Mouse (Mus musculus) C2C12 (cell line): Measurements from ENCODE around the gene Bicra. TPM values are rescaled to one million over a fixed set of nuclear protein-coding genes. Genes with fewer than 3 reads are reported as not detected.

Experiments
- H3K27me3 ChIP-seq: one replicate; pipeline ENCODE4 v1.6.1; 2011; ENCODE audit not compliant: control insufficient read depth, insufficient read depth, insufficient read length
- H3K36me3 ChIP-seq: one replicate; pipeline ENCODE4 v1.6.1; 2011; ENCODE audit not compliant: control insufficient read depth, insufficient read depth
- H3K4me3 ChIP-seq: one replicate; pipeline ENCODE4 v1.5.1; 2011; ENCODE audit warnings: mild to moderate bottlenecking, control low read depth; ENCODE audit not compliant: poor library complexity, insufficient read depth, severe bottlenecking
- H3K79me2 ChIP-seq: one replicate; pipeline ENCODE4 v1.6.1; 2011; ENCODE audit not compliant: control insufficient read depth, insufficient read depth
- H3K79me3 ChIP-seq: one replicate; pipeline ENCODE4 v1.6.1; 2011; ENCODE audit warnings: low read depth, control low read depth
- H3ac ChIP-seq: one replicate; pipeline ENCODE3; 2011; ENCODE audit warnings: low read depth; ENCODE audit not compliant: control insufficient read depth, insufficient read length
- CEBPB ChIP-seq: IDR thresholded peaks from one replicate; pipeline ENCODE4 v1.6.1; 2011; ENCODE audit warnings: low read depth, mild to moderate bottlenecking, control low read depth, moderate library complexity
- CTCF ChIP-seq: IDR thresholded peaks from one replicate; pipeline ENCODE4 v1.5.1; 2011; ENCODE audit not compliant: control insufficient read depth, insufficient read depth, insufficient read length
- FOSL1 ChIP-seq: IDR thresholded peaks from one replicate; pipeline ENCODE4 v1.8.0; 2011; ENCODE audit warnings: mild to moderate bottlenecking, low read length; ENCODE audit not compliant: poor library complexity, insufficient read depth, severe bottlenecking
- MAX ChIP-seq: IDR thresholded peaks from one replicate; pipeline ENCODE4 v1.6.1; 2011; ENCODE audit warnings: mild to moderate bottlenecking, control low read depth
- MYOD1 ChIP-seq: IDR thresholded peaks from one replicate; pipeline ENCODE4 v1.6.1; 2011; ENCODE audit warnings: low read depth; ENCODE audit not compliant: control insufficient read depth, insufficient read length
- MYOG ChIP-seq: IDR thresholded peaks from one replicate; pipeline ENCODE4 v1.6.1; 2011; ENCODE audit not compliant: control insufficient read depth, insufficient read length; ENCODE audit errors: extremely low read depth
- USF1 ChIP-seq: IDR thresholded peaks from one replicate; pipeline ENCODE4 v1.6.1; 2011; ENCODE audit warnings: low read depth, mild to moderate bottlenecking, control low read depth, moderate library complexity
- polyA plus RNA-seq: library from polyadenylated mRNA; unstranded; fragments of >200 nt; fragmentation: generic; extraction: Trizol; gene quantifications from one replicate; pipeline ENCODE4 v1.2.1, GENCODE M21; 2012; ENCODE audit warnings: missing spikeins

The Bicra gene
- polyA plus RNA-seq, 1 experiment = 4.3 TPM

DNA sequence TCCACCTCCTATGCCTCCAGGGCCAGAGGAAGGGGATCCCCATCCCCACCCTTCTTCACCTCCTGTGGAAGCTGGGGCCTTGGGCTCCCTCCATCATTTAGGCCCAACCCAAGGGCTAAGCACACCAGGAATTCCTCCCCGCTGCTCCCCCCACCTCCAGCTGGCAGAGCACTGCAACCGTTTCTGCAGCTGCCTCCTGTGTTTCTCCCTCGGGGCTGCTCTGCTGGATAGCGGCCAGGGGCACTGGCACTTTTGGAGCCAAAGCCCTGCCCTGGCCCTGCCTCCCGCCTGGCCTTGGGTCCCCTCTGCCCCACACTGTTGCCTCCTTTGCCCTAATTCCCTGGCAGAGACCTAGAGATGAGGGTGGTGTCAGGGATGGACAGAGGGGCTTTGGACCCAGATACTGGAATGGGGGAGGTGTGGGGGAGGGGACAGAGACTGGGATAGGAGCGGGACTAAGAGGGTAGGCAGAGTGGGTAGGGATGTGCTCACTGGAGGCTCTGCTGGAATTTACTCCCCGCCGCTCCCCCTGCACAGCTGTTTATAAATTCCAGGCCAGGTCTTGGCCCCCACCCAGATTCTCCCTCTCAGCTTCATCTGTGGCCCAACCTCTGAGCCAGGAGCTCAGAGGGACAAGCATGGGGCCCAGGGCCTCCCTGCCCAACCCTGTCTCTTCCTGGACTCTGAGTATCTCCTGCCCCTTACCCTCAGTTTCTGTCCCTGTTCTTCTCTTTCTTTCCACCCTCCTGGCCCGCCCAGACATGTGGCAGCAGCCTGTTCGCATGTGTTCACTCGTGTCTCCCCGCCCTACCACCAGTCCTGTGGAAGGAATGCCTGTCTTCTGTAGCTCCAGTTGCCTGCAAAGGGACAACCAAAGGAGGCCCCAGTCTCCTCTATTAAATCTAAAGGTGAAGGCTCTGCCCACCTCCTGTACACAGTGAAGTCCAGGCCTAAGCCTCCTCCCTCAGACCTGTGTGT, 85.1 kb downstream of the Bicra start:
- Histone ChIP-seq H3K27me3 (no peaks in the 10 kb centered on the region), H3K4me3 (no peak overlapping the region), H3K79me3 (peaks cover 48% of the 10 kb centered on the region), H3K36me3 (peaks cover 56% of the 10 kb centered on the region), H3ac (peak overlapping the region; percentile 60), H3K79me2 (peaks cover 75% of the 10 kb centered on the region)
- TF ChIP-seq MYOG (no peak), USF1 (no peak), CTCF (no peak), MAX (peak; percentile 15), MYOD1 (peak; percentile 88)

GRCm38 (mm10) chr7:15961798-15962197, 85.9 kb downstream of the Bicra start:
- Histone ChIP-seq H3ac (peak overlapping the region; percentile 16), H3K79me3 (peaks cover 49% of the 10 kb centered on the region), H3K79me2 (peaks cover 73% of the 10 kb centered on the region), H3K27me3 (no peaks in the 10 kb centered on the region), H3K36me3 (peaks cover 64% of the 10 kb centered on the region), H3K4me3 (no peak overlapping the region)
- TF ChIP-seq MYOD1 = no peak
- TF ChIP-seq CTCF = no peak
- TF ChIP-seq USF1 = no peak
- no peak for TF ChIP-seq CEBPB
- no peak for TF ChIP-seq MYOG
- no peak for TF ChIP-seq FOSL1
- no peak for TF ChIP-seq MAX

- Histone ChIP-seq H3K27me3 (no peaks in the 10 kb centered on the region), H3K79me3 (peaks cover 45% of the 10 kb centered on the region), H3K4me3 (no peak overlapping the region), H3K36me3 (peaks cover 70% of the 10 kb centered on the region), H3K79me2 (peaks cover 72% of the 10 kb centered on the region), H3ac (peak overlapping the region; percentile 14)
- TF ChIP-seq CTCF = no peak
- TF ChIP-seq CEBPB = no peak
- no peak for TF ChIP-seq MYOG
- TF ChIP-seq FOSL1 = no peak
Measured at GRCm38 (mm10) chr7:15961239-15961638, 86.5 kb downstream of the Bicra start.

GRCm38 (mm10) chr7:15960691-15961090, 87.0 kb downstream of the Bicra start:
- Histone ChIP-seq H3ac (no peak overlapping the region), H3K4me3 (no peak overlapping the region), H3K79me3 (peaks cover 42% of the 10 kb centered on the region), H3K36me3 (peaks cover 75% of the 10 kb centered on the region), H3K79me2 (peaks cover 67% of the 10 kb centered on the region), H3K27me3 (no peaks in the 10 kb centered on the region)
- TF ChIP-seq MAX = peak; percentile 17
- no peak for TF ChIP-seq MYOD1
- TF ChIP-seq CEBPB = no peak
- TF ChIP-seq USF1 = no peak

DNA sequence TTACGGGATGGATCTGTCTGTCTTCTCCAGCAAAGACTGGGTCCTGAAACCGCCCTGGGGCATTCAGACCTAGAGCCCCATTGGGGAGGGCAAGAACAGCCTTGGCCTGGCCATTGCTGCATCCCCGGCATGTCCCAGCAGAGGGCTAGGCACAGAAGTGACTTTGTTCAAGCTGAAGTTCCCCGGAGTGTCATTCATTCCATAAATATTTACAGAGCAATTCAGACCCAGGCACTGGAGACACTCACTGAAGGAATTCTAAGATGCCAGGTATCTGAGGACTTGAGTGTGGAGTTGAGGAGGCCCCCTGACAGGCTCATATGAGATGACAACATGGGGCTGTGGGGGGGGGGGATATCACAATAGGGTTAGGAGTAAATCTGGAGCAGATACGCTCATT, 91.6 kb downstream of the Bicra start:
- no peak for TF ChIP-seq MYOD1
- no peak for TF ChIP-seq USF1
- TF ChIP-seq CTCF = no peak
- no peak for TF ChIP-seq FOSL1
- TF ChIP-seq MYOG = no peak
- no peak for TF ChIP-seq MAX
- TF ChIP-seq CEBPB = no peak
- Histone ChIP-seq H3K27me3 (no peaks in the 10 kb centered on the region), H3K36me3 (peaks cover 95% of the 10 kb centered on the region), H3K79me2 (peaks cover 33% of the 10 kb centered on the region), H3ac (no peak overlapping the region), H3K4me3 (no peak overlapping the region), H3K79me3 (peaks cover 26% of the 10 kb centered on the region)

DNA sequence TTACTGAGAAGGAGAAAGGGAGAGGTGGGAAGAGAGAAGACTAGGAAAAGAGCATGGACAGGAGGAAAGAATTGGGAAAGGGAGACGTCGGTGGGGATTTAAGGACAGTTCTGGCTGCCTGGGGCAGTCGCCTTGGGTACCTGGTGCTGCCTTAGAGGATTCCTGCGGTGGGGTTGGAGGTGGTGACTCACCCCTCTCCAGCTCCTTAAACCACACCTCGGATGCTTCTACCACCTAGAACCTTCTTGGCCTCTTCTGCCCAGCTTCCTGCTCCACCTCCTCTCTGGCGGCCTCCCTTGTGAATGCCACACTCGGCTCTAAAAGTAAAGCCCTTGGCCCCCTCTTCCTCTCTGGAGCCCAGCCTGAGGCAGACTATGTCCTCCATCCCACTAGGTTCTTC, 92.2 kb downstream of the Bicra start:
- H3K79me3 ChIP-seq = peaks cover 26% of the 10 kb centered on the region
- H3K27me3 ChIP-seq = no peaks in the 10 kb centered on the region
- no peak for TF ChIP-seq CEBPB
- no peak for TF ChIP-seq MYOD1
- no peak for TF ChIP-seq CTCF
- no peak for TF ChIP-seq FOSL1
- no peak for TF ChIP-seq MAX
- no peak for TF ChIP-seq MYOG
- no peak for TF ChIP-seq USF1
- no peak overlapping the region for H3K4me3 ChIP-seq
- peaks cover 99% of the 10 kb centered on the region for H3K36me3 ChIP-seq
- H3K79me2 ChIP-seq = peaks cover 33% of the 10 kb centered on the region
- H3ac ChIP-seq = no peak overlapping the region
